Mouse (Mus musculus) adrenal gland, postnatal 4 days (tissue): Measurements from ENCODE around the gene Syt2. TPM values are rescaled to one million over a fixed set of nuclear protein-coding genes. Genes with fewer than 3 reads are reported as not detected.

Source experiments
- DNase-seq, 2 experiments: peaks; one replicate each; pipeline ENCODE4 v3.0.0; 2021 to 2022; ENCODE audit warnings: low spot score in 2 of 2, mixed read lengths in 2 of 2
- total RNA-seq, 2 experiments: library from RNA; stranded (reverse); gene quantifications; 2 replicates each; pipeline ENCODE4 v1.2.3; 2021

The Syt2 gene
- total RNA-seq, 2 experiments from 2014 or later, result 1.5 to 2.9 TPM

- DNase-seq, result no peak
These were observed 56.8 kb downstream of the Syt2 start for GRCm38 (mm10) chr1:134703232-134703631.

- DNase-seq, result no peak
These were observed 58.2 kb downstream of the Syt2 start for GRCm38 (mm10) chr1:134704396-134705306.

GRCm38 (mm10) chr1:134706549-134706948 lies 60.1 kb downstream of the Syt2 start:
- DNase-seq, result no peak

- no peak for DNase-seq
These were observed 61.0 kb downstream of the Syt2 start for GRCm38 (mm10) chr1:134707516-134707915.

GRCm38 (mm10) chr1:134708274-134708673 lies 61.8 kb downstream of the Syt2 start:
- no peak for DNase-seq

- DNase-seq, result no peak
These were observed 62.4 kb downstream of the Syt2 start for GRCm38 (mm10) chr1:134708801-134709385.

GRCm38 (mm10) chr1:134709411-134710306 lies 63.2 kb downstream of the Syt2 start:
- no peak for DNase-seq

GRCm38 (mm10) chr1:134711061-134711460 lies 64.6 kb downstream of the Syt2 start:
- no peak for DNase-seq

- DNase-seq, result no peak
These were observed 65.2 kb downstream of the Syt2 start for GRCm38 (mm10) chr1:134711653-134712052.

- no peak for DNase-seq
These were observed 66.4 kb downstream of the Syt2 start for GRCm38 (mm10) chr1:134712781-134713299.

- DNase-seq, result no peak
These were observed 67.0 kb downstream of the Syt2 start for GRCm38 (mm10) chr1:134713421-134713969.

GRCm38 (mm10) chr1:134714166-134714565 lies 67.7 kb downstream of the Syt2 start:
- DNase-seq, result no peak

GRCm38 (mm10) chr1:134715092-134715491 lies 68.6 kb downstream of the Syt2 start:
- DNase-seq, result no peak

- no peak for DNase-seq
These were observed 73.3 kb downstream of the Syt2 start for GRCm38 (mm10) chr1:134719718-134720304.

GRCm38 (mm10) chr1:134721486-134721885 lies 75.0 kb downstream of the Syt2 start:
- no peak for DNase-seq

- no peak for DNase-seq
These were observed 76.4 kb downstream of the Syt2 start for GRCm38 (mm10) chr1:134722891-134723290.

GRCm38 (mm10) chr1:134725276-134725675 lies 78.8 kb downstream of the Syt2 start:
- DNase-seq, result peak in 1 of 2 experiments; percentile 46

- no peak for DNase-seq
These were observed 80.0 kb downstream of the Syt2 start for GRCm38 (mm10) chr1:134726480-134726879.

GRCm38 (mm10) chr1:134727256-134727655 lies 80.8 kb downstream of the Syt2 start:
- peak in 1 of 2 experiments; percentile 60 for DNase-seq

GRCm38 (mm10) chr1:134733659-134734058 lies 87.2 kb downstream of the Syt2 start:
- no peak for DNase-seq
